Mouse (Mus musculus): ENCODE results near the gene Tdpoz2. TPM values are rescaled to one million over a fixed set of nuclear protein-coding genes. Genes with fewer than 3 reads are reported as not detected.
A peak's percentile ranks its signal among the peaks of the same experiment; 100 is the strongest.
"Not testable (repeated sequence)": the region's sequence is repeated elsewhere in the genome, so short reads cannot be mapped to it uniquely, and the experiment has no call there.

Gene Tdpoz2
- not detected in 2 replicates for polyA plus RNA-seq (2016; fragmentation: Nextera tagmentation; extraction: Ambion mirVana)

GRCm38 (mm10) chr3:93652586-93652985 lies at the start of gene Tdpoz2:
Gene Tdpoz2, minus strand, starts transcription at chr3:93652686.
- Histone ChIP-seq H3K9ac (no peak within 1 kb of the TSS), H3K9me3 (replicated peaks) (0 out of 2 replicates have a peak, but pooled peaks cover 4% of the 10 kb centered on the region), H3K27ac (no peak within 1 kb of the TSS), H3K4me1 (no peaks in the 10 kb centered on the region), H3K4me3 (no peak within 1 kb of the TSS), H3K27me3 (replicated peaks) (no peaks in the 10 kb centered on the region), H3K4me2 (no peak within 1 kb of the TSS), H3K36me3 (no peaks in the 10 kb centered on the region)
- no peak for ATAC-seq
- WGBS (ENCODE audit: insufficient replicate concordance) = 60% methylated on average over 3 of the region's 3 CpGs

GRCm38 (mm10) chr3:93692970-93693369 lies 40.5 kb upstream of the Tdpoz2 start, which contains the start of gene Gm37596:
Gene Gm37596, minus strand, starts transcription at chr3:93693070.
- H3K4me2 ChIP-seq; H3K27ac ChIP-seq; ATAC-seq; H3K9ac ChIP-seq; H3K4me1 ChIP-seq; H3K4me3 ChIP-seq; H3K9me3 ChIP-seq (replicated peaks); H3K27me3 ChIP-seq (replicated peaks); H3K36me3 ChIP-seq: not testable (repeated sequence)
- 50% methylated on average over 1 of the region's 2 CpGs for WGBS (ENCODE audit: insufficient replicate concordance)

- H3K4me1 ChIP-seq; H3K4me2 ChIP-seq; H3K36me3 ChIP-seq; H3K9ac ChIP-seq; H3K27ac ChIP-seq; H3K9me3 ChIP-seq (replicated peaks); H3K4me3 ChIP-seq; H3K27me3 ChIP-seq (replicated peaks); ATAC-seq: not testable (repeated sequence)
- 60% methylated on average over 2 of the region's 4 CpGs for WGBS (ENCODE audit: insufficient replicate concordance)
Measured at GRCm38 (mm10) chr3:93676210-93676609, 23.7 kb upstream of the Tdpoz2 start, which contains the start of gene Tdpoz1. Gene Tdpoz1, minus strand, starts transcription at chr3:93676310.

- H3K27ac ChIP-seq; H3K4me3 ChIP-seq; H3K36me3 ChIP-seq; ATAC-seq; H3K27me3 ChIP-seq (replicated peaks); H3K4me1 ChIP-seq; H3K4me2 ChIP-seq; H3K9ac ChIP-seq; H3K9me3 ChIP-seq (replicated peaks): not testable (repeated sequence)
- WGBS (ENCODE audit: insufficient replicate concordance) = 53% methylated on average over 5 of the region's 6 CpGs
Measured at GRCm38 (mm10) chr3:93670805-93671503, 18.5 kb upstream of the Tdpoz2 start.

GRCm38 (mm10) chr3:93654260-93654659 lies 1.8 kb upstream of the Tdpoz2 start:
- Histone ChIP-seq H3K4me3 (no peak overlapping the region), H3K4me2 (no peak overlapping the region), H3K9ac (no peak overlapping the region), H3K9me3 (replicated peaks) (no peaks in the 10 kb centered on the region), H3K27me3 (replicated peaks) (no peaks in the 10 kb centered on the region), H3K4me1 (no peaks in the 10 kb centered on the region), H3K27ac (no peak overlapping the region), H3K36me3 (no peaks in the 10 kb centered on the region)
- 73% methylated on average over 1 of the region's 1 CpGs for WGBS (ENCODE audit: insufficient replicate concordance)
- ATAC-seq = no peak

GRCm38 (mm10) chr3:93630917-93631714 lies 21.4 kb downstream of the Tdpoz2 start:
- 43% methylated on average over 4 of the region's 4 CpGs for WGBS (ENCODE audit: insufficient replicate concordance)
- not testable (repeated sequence) for H3K36me3 ChIP-seq; H3K9me3 ChIP-seq (replicated peaks); H3K9ac ChIP-seq; H3K27ac ChIP-seq; H3K4me1 ChIP-seq; H3K4me3 ChIP-seq; H3K4me2 ChIP-seq; H3K27me3 ChIP-seq (replicated peaks); ATAC-seq

- 0 out of 2 replicates have a peak, but pooled peaks have one; percentile 42 for ATAC-seq
- not testable (repeated sequence) for H3K4me3 ChIP-seq; H3K4me2 ChIP-seq; H3K27ac ChIP-seq; H3K9me3 ChIP-seq (replicated peaks); H3K4me1 ChIP-seq; H3K27me3 ChIP-seq (replicated peaks); H3K36me3 ChIP-seq; H3K9ac ChIP-seq
Measured at GRCm38 (mm10) chr3:93608970-93609369, 43.5 kb downstream of the Tdpoz2 start.

GRCm38 (mm10) chr3:93601903-93602302 lies 50.6 kb downstream of the Tdpoz2 start:
- WGBS (ENCODE audit: insufficient replicate concordance) = 61% methylated on average over 1 of the region's 1 CpGs

More at GRCm38 (mm10) chr3:93601903-93602302, 50.6 kb downstream of the Tdpoz2 start:
- Histone ChIP-seq H3K4me2 (no peak overlapping the region), H3K9ac (no peak overlapping the region), H3K36me3 (no peaks in the 10 kb centered on the region), H3K4me3 (no peak overlapping the region), H3K9me3 (replicated peaks) (no peaks in the 10 kb centered on the region), H3K27me3 (replicated peaks) (no peaks in the 10 kb centered on the region), H3K4me1 (peaks cover 5% of the 10 kb centered on the region; the same call in 1 of the 2 replicates), H3K27ac (no peak overlapping the region)
- ATAC-seq = no peak

Other genes with a start within 250 kb of the Tdpoz2 start
- 0.11 and 0.16 TPM in 2 replicates for gene Tchh, start 210.4 kb downstream of the Tdpoz2 start, polyA plus RNA-seq (2016; fragmentation: Nextera tagmentation; extraction: Ambion mirVana)
- gene Tchhl1, start 183.9 kb downstream of the Tdpoz2 start, polyA plus RNA-seq (2016; fragmentation: Nextera tagmentation; extraction: Ambion mirVana) = not detected in 2 replicates
- 158 and 165 TPM in 2 replicates for gene S100a11, start 132.2 kb downstream of the Tdpoz2 start, polyA plus RNA-seq (2016; fragmentation: Nextera tagmentation; extraction: Ambion mirVana)
- 87.8 and 91.1 TPM in 2 replicates for gene S100a10, start 97.6 kb downstream of the Tdpoz2 start, polyA plus RNA-seq (2016; fragmentation: Nextera tagmentation; extraction: Ambion mirVana)
- not detected in 2 replicates for gene Tdpoz1, start 23.6 kb upstream of the Tdpoz2 start, polyA plus RNA-seq (2016; fragmentation: Nextera tagmentation; extraction: Ambion mirVana)
- not detected in 2 replicates for gene Gm37596, start 40.4 kb upstream of the Tdpoz2 start, polyA plus RNA-seq (2016; fragmentation: Nextera tagmentation; extraction: Ambion mirVana)
- gene Gm5773, start 120.3 kb upstream of the Tdpoz2 start, polyA plus RNA-seq (2016; fragmentation: Nextera tagmentation; extraction: Ambion mirVana) = not detected in 2 replicates
- not detected in 2 replicates for gene Tdpoz4, start 143.7 kb upstream of the Tdpoz2 start, polyA plus RNA-seq (2016; fragmentation: Nextera tagmentation; extraction: Ambion mirVana)
- gene Tdpoz3, start 173.3 kb upstream of the Tdpoz2 start, polyA plus RNA-seq (2016; fragmentation: Nextera tagmentation; extraction: Ambion mirVana) = not detected in 2 replicates